Mouse (Mus musculus) neural tube, embryonic 10.5 days (tissue): ENCODE results near the gene Sowaha.
A peak's percentile ranks its signal among the peaks of the same experiment; 100 is the strongest.
"Not testable (repeated sequence)": the region's sequence is repeated elsewhere in the genome, so short reads cannot be mapped to it uniquely, and the experiment has no call there.

ENCODE experiments used
- DNase-seq: peaks from one replicate; pipeline ENCODE4 v3.0.0-alpha.2; 2017; ENCODE audit warnings: low spot score; ENCODE audit errors: extremely low spot score

Sowaha gene

GRCm38 (mm10) chr11:53443861-53444260 lies 36.2 kb downstream of the Sowaha start:
- no peak for DNase-seq

GRCm38 (mm10) chr11:53441921-53442320 lies 38.2 kb downstream of the Sowaha start:
- DNase-seq, result no peak

GRCm38 (mm10) chr11:53436338-53436737 lies 43.7 kb downstream of the Sowaha start:
- no peak for DNase-seq

- no peak for DNase-seq
Measured at GRCm38 (mm10) chr11:53435504-53435903, 44.6 kb downstream of the Sowaha start.

GRCm38 (mm10) chr11:53433057-53433456 lies 47.0 kb downstream of the Sowaha start:
- DNase-seq, result no peak

- no peak for DNase-seq
Measured at GRCm38 (mm10) chr11:53431347-53432056, 48.6 kb downstream of the Sowaha start.

GRCm38 (mm10) chr11:53430670-53431346 lies 49.3 kb downstream of the Sowaha start, which contains the start of the genes Uqcrq and Gdf9:
TSS of gene Uqcrq (minus strand) at chr11:53430831.
TSS of gene Gdf9 (plus strand) at chr11:53431023.
- peak; percentile 91 for DNase-seq

GRCm38 (mm10) chr11:53430300-53430669 lies 49.8 kb downstream of the Sowaha start:
- DNase-seq, result no peak

- DNase-seq, result no peak
Measured at GRCm38 (mm10) chr11:53429182-53429581, 50.9 kb downstream of the Sowaha start.

GRCm38 (mm10) chr11:53428716-53429057 lies 51.4 kb downstream of the Sowaha start:
- no peak for DNase-seq

- no peak for DNase-seq
Measured at GRCm38 (mm10) chr11:53427993-53428715, 51.9 kb downstream of the Sowaha start.

- DNase-seq, result not testable (repeated sequence)
Measured at GRCm38 (mm10) chr11:53426914-53427313, 53.2 kb downstream of the Sowaha start.
